Mouse (Mus musculus) heart, postnatal 4 days (tissue): ENCODE data around the gene Vnn3. TPM values are rescaled to one million over a fixed set of nuclear protein-coding genes. Genes with fewer than 3 reads are reported as not detected.

Experiments
- DNase-seq: peaks from one replicate; pipeline ENCODE4 v3.0.0; 2021
- total RNA-seq, 2 experiments: library from RNA; stranded (reverse); gene quantifications; 2 replicates each; pipeline ENCODE4 v1.2.3; 2021

Gene Vnn3
- total RNA-seq, 2 experiments from 2014 or later = 0.19 TPM; not detected in 1

DNA sequence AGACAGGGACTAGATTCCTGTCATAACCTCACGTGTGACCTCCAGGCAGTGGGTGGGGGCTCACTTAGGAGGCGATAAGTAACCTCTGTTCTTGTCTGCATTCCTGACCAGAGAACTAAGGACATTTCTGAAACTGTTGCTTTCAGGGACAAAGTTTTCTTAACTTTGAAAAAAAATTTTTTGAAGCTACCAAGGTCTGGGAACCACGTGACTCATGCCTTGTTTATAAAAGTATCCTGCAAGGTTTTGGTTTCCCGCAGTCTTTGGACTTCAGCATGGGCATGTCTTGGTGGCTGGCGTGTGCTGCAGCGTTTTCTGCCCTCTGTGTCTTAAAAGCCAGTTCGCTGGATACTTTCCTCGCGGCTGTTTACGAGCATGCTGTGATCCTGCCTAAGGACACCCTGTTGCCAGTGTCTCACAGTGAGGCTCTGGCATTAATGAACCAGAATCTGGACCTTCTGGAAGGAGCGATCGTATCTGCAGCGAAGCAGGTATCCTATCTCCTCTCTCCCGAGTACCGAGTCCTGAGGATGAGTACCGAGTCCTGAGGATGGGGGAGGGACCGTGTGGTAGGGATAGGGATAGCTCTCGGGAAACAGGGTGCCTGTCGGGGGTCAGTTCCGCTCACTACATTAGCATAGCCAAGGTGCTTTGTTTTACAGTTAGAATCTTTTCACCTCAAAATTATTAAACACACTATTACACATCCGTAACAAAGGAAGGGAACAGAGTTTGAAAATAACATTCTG lies 43.5 kb downstream of the Vnn3 start, which contains the start of gene Vnn1:
TSS of gene Vnn1 (plus strand) at position 88 of the 749 bp plus-strand sequence.
- no peak for DNase-seq

DNA sequence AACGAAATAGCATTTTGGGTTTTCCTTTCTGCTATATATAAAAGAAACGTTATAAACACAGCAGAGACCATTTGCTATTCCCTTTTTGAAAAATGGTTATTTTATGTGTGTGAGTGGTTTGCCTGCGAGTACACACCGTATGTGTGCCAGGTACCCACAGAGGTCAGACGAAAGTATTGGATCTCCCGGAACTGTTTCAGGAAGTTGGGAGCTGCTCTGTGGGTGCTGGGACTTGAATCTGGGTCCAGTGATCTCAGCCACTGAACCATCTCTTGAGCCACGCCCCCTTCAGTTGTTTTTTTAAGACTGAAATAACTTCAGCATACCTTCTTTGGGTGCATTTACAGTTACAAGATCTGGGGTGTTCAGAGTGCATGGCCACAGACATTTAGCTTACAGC lies 44.1 kb downstream of the Vnn3 start:
- DNase-seq = no peak

DNA sequence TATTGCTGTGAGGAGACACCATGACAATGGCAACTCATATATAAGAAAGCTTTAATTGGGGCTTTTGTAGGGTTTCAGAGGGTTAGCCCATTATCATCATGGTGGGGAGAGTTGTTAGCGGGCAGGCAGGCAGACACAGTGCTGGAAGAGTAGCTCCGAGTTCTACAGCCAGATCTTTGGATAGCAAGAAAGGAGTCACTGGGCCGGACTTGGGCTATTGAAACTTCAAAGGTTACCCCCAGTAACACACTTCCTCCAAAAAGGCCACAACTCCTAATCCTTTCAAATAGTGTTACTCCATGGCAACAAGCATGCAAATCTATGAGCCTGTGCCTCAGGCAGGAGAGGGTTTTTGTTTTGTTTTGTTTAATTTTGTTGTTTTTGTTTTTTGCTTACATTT lies 49.9 kb downstream of the Vnn3 start:
- no peak for DNase-seq

DNA sequence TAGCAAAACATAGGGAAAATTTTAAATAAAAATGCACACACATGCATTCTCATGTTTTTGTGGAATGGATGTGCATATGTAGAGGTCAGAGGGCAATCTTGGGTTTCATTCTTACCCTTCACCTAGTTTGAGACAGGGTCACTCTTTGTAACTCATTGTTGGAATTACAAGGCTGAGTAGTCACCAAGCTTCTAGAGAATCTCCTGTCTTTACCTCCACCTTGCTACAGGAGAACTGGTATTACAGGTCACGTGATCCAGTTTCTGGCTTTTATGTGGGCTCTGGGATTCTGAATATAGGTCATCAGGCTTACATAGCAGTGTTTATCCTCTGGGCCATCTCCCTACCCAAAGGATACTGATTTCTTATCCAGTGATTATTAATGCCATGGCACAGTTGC lies 54.4 kb downstream of the Vnn3 start:
- DNase-seq = no peak

Other genes with a start within 250 kb of the Vnn3 start
- gene Rps12, start 64.2 kb upstream of the Vnn3 start, total RNA-seq = 100 to 1,000 TPM; 357 to 393 TPM
- gene Slc18b1, start 54.5 kb upstream of the Vnn3 start, total RNA-seq = 10 to 100 TPM; 12.0 to 16.7 TPM
- gene Vnn1, start 43.2 kb downstream of the Vnn3 start, total RNA-seq = 1 to 10 TPM; 3.0 to 3.8 TPM
- not detected for gene Taar1, start 68.9 kb downstream of the Vnn3 start, total RNA-seq
- gene Taar2, start 87.1 kb downstream of the Vnn3 start, total RNA-seq = not detected
- not detected for gene Taar3, start 98.1 kb downstream of the Vnn3 start, total RNA-seq
- gene Taar4, start 109.0 kb downstream of the Vnn3 start, total RNA-seq = not detected
- not detected for gene Taar5, start 119.2 kb downstream of the Vnn3 start, total RNA-seq
- gene Taar6, start 134.2 kb downstream of the Vnn3 start, total RNA-seq = not detected
- not detected for gene Taar7a, start 142.0 kb downstream of the Vnn3 start, total RNA-seq
- not detected for gene Taar7b, start 148.5 kb downstream of the Vnn3 start, total RNA-seq
- not detected for gene Taar7d, start 175.8 kb downstream of the Vnn3 start, total RNA-seq
- gene Taar7e, start 186.2 kb downstream of the Vnn3 start, total RNA-seq = not detected
- not detected for gene Taar7f, start 198.0 kb downstream of the Vnn3 start, total RNA-seq
- gene Taar8a, start 225.0 kb downstream of the Vnn3 start, total RNA-seq = not detected
- not detected for gene Taar8b, start 240.8 kb downstream of the Vnn3 start, total RNA-seq